Mouse (Mus musculus): ENCODE results near the gene Dysf. TPM values are rescaled to one million over a fixed set of nuclear protein-coding genes. Genes with fewer than 3 reads are reported as not detected.

Gene Dysf
- polyA plus RNA-seq, 1 experiment from 2014 or later, result 4.9 TPM

DNA sequence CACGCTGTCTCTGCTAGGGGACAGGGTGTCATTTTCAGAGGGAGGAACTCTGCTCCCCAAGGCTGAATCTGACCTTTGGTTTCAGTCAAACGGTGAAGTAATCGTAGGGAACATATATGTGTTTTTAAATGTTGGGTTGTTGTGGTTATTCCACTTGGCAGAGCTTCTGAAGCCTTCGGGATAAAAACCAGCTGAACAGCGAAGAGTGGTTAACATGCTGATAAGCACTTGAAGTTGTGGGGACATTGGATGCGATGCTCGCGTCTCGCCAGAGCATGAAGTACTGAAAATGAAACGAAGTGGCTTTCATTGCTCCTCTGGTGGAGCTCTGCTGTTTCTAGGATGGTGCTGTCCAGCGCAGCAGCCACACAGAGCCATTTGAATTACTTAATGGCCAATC, 102.7 kb downstream of the Dysf start:
- Histone ChIP-seq H3K4me1 (replicated peaks; ENCODE audit: control insufficient read depth, insufficient read depth, low read length) (peaks cover 2% of the 10 kb centered on the region), H3K27ac (ENCODE audit: low read depth, low read length) (no peak overlapping the region), H3K9me3 (ENCODE audit: control insufficient read depth, low read length) (no peaks in the 10 kb centered on the region), H3K4me2 (replicated peaks; ENCODE audit: low read depth, low read length) (no peak overlapping the region), H3K27me3 (ENCODE audit: control insufficient read depth, insufficient read depth, low read length) (no peaks in the 10 kb centered on the region), H3K9ac (ENCODE audit: low read depth, low read length) (no peak overlapping the region), H3K36me3 (ENCODE audit: control insufficient read depth, insufficient read depth, low read length) (no peaks in the 10 kb centered on the region), H3K4me3 (ENCODE audit: low read depth, low read length) (no peak overlapping the region)
- WGBS, result 89% methylated on average over 11 of the region's 11 CpGs
- DNase-seq (ENCODE audit: low spot score) (no peak), ATAC-seq (ENCODE audit: low FRiP score) (no peak)

- Histone ChIP-seq H3K36me3 (ENCODE audit: control insufficient read depth, insufficient read depth, low read length) (no peaks in the 10 kb centered on the region), H3K9ac (ENCODE audit: low read depth, low read length) (no peak overlapping the region), H3K27ac (ENCODE audit: low read depth, low read length) (no peak overlapping the region), H3K27me3 (ENCODE audit: control insufficient read depth, insufficient read depth, low read length) (no peaks in the 10 kb centered on the region), H3K4me3 (ENCODE audit: low read depth, low read length) (no peak overlapping the region), H3K4me2 (replicated peaks; ENCODE audit: low read depth, low read length) (no peak overlapping the region), H3K9me3 (ENCODE audit: control insufficient read depth, low read length) (no peaks in the 10 kb centered on the region), H3K4me1 (replicated peaks; ENCODE audit: control insufficient read depth, insufficient read depth, low read length) (no peaks in the 10 kb centered on the region)
- DNase-seq (ENCODE audit: low spot score) (no peak), ATAC-seq (ENCODE audit: low FRiP score) (no peak)
- WGBS, result 71% methylated on average over 24 of the region's 24 CpGs
These were observed 111.5 kb downstream of the Dysf start for GRCm38 (mm10) chr6:84119731-84120530.

DNA sequence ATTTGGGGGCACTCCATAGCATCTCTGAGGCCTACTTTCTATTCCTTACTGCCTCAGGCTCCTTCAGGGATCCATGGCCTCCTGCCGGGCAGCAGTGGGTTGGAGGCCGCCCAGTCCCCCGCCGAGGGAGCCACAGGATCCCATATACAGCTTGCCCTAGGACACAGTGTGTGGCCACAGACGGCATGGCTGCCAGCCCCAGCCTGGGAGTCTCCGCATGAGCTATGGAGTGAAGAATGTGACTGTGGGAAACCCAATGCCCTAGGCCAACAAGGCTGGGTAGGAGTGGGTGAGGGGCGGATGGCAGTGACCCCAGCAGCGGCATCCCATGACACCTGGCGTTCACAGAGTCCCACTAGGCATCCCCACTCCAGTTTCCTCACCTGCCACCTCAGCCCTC, 116.2 kb downstream of the Dysf start:
- no peaks in the 10 kb centered on the region for H3K36me3 ChIP-seq (ENCODE audit: control insufficient read depth, insufficient read depth, low read length)
- H3K27ac ChIP-seq (ENCODE audit: low read depth, low read length), result no peak overlapping the region
- DNase-seq (ENCODE audit: low spot score) (no peak), ATAC-seq (ENCODE audit: low FRiP score) (no peak)
- H3K9me3 ChIP-seq (ENCODE audit: control insufficient read depth, low read length), result no peaks in the 10 kb centered on the region
- H3K9ac ChIP-seq (ENCODE audit: low read depth, low read length), result no peak overlapping the region
- WGBS, result 82% methylated on average over 9 of the region's 9 CpGs
- no peak overlapping the region for H3K4me2 ChIP-seq (replicated peaks; ENCODE audit: low read depth, low read length)
- H3K4me3 ChIP-seq (ENCODE audit: low read depth, low read length), result no peak overlapping the region
- no peaks in the 10 kb centered on the region for H3K4me1 ChIP-seq (replicated peaks; ENCODE audit: control insufficient read depth, insufficient read depth, low read length)
- no peaks in the 10 kb centered on the region for H3K27me3 ChIP-seq (ENCODE audit: control insufficient read depth, insufficient read depth, low read length)

DNA sequence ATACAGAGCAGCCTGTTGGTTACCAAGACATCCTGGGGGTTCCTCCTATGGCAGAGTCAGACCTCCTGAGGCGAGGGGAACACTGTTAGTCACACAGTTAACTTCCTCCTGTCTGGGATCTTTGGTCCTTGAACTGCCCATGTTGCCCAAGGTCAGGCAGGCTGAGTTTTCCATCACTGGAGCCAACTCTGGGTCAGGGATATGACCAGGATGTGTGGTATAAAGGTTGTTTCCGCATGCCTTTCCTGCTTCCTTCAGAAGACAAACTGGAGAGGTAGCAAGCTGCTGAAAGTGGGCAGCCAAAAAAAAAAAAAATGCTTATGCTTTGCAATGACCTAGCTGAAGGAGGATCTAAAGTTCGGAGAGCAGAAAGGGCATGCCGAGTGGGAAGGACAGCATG, 116.7 kb downstream of the Dysf start:
- no peaks in the 10 kb centered on the region for H3K27me3 ChIP-seq (ENCODE audit: control insufficient read depth, insufficient read depth, low read length)
- H3K27ac ChIP-seq (ENCODE audit: low read depth, low read length), result no peak overlapping the region
- ATAC-seq (ENCODE audit: low FRiP score) (no peak), DNase-seq (ENCODE audit: low spot score) (no peak)
- no peaks in the 10 kb centered on the region for H3K9me3 ChIP-seq (ENCODE audit: control insufficient read depth, low read length)
- H3K36me3 ChIP-seq (ENCODE audit: control insufficient read depth, insufficient read depth, low read length), result no peaks in the 10 kb centered on the region
- WGBS, result 91% methylated on average over 4 of the region's 4 CpGs
- no peak overlapping the region for H3K4me2 ChIP-seq (replicated peaks; ENCODE audit: low read depth, low read length)
- H3K4me3 ChIP-seq (ENCODE audit: low read depth, low read length), result no peak overlapping the region
- H3K4me1 ChIP-seq (replicated peaks; ENCODE audit: control insufficient read depth, insufficient read depth, low read length), result no peaks in the 10 kb centered on the region
- H3K9ac ChIP-seq (ENCODE audit: low read depth, low read length), result no peak overlapping the region

DNA sequence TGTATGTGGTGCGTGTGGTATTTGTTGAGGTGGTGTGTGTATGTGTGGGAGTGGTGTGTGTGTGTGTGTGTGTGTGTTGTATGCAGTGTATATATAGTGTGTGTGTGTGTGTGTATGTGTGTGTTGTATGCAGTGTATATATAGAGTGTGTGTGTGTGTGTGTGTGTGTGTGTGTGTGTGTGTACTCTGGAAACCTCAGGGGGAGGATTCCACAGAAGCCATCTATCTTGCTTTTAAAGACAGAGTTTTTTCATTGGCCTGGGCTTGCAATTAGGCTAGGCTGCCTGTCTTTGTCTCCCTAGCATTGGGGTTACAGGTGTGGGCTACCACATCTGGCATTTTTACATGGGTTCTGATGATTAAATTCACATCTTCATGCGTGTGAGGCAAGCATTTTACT, 119.8 kb downstream of the Dysf start:
- H3K27me3 ChIP-seq (ENCODE audit: control insufficient read depth, insufficient read depth, low read length), result no peaks in the 10 kb centered on the region
- no peak overlapping the region for H3K9ac ChIP-seq (ENCODE audit: low read depth, low read length)
- H3K27ac ChIP-seq (ENCODE audit: low read depth, low read length), result no peak overlapping the region
- no peaks in the 10 kb centered on the region for H3K4me1 ChIP-seq (replicated peaks; ENCODE audit: control insufficient read depth, insufficient read depth, low read length)
- H3K9me3 ChIP-seq (ENCODE audit: control insufficient read depth, low read length), result no peaks in the 10 kb centered on the region
- H3K36me3 ChIP-seq (ENCODE audit: control insufficient read depth, insufficient read depth, low read length), result no peaks in the 10 kb centered on the region
- H3K4me2 ChIP-seq (replicated peaks; ENCODE audit: low read depth, low read length), result no peak overlapping the region
- ATAC-seq (ENCODE audit: low FRiP score) (no peak), DNase-seq (ENCODE audit: low spot score) (no peak)
- WGBS, result 86% methylated on average over 2 of the region's 2 CpGs
- H3K4me3 ChIP-seq (ENCODE audit: low read depth, low read length), result no peak overlapping the region

DNA sequence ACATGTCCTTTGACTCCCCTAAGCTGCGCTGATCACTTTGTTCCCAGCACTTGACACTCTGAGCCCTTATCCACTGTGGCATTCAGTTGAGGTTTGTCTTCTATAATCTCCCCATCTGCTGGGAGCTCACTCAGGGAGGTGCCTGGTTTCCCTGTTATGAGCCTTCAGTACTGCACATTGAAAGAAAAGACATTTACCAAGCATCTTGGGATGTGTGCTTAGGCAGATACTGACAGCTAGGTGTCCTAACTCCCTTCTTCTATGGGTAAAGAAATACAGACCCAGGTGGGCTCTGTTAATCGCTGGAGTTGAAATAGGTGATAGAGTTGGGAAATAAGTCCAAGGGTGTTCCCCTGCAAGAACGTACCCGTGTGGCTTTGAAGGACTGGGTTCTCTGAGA, 122.5 kb downstream of the Dysf start:
- no peaks in the 10 kb centered on the region for H3K9me3 ChIP-seq (ENCODE audit: control insufficient read depth, low read length)
- no peak overlapping the region for H3K4me2 ChIP-seq (replicated peaks; ENCODE audit: low read depth, low read length)
- no peak overlapping the region for H3K4me3 ChIP-seq (ENCODE audit: low read depth, low read length)
- no peaks in the 10 kb centered on the region; the same call in 1 of the 2 replicates for H3K4me1 ChIP-seq (replicated peaks; ENCODE audit: control insufficient read depth, insufficient read depth, low read length)
- H3K27me3 ChIP-seq (ENCODE audit: control insufficient read depth, insufficient read depth, low read length), result no peaks in the 10 kb centered on the region
- no peak overlapping the region for H3K27ac ChIP-seq (ENCODE audit: low read depth, low read length)
- no peak overlapping the region for H3K9ac ChIP-seq (ENCODE audit: low read depth, low read length)
- WGBS, result 96% methylated on average over 4 of the region's 4 CpGs
- ATAC-seq (ENCODE audit: low FRiP score) (no peak), DNase-seq (ENCODE audit: low spot score) (no peak)
- H3K36me3 ChIP-seq (ENCODE audit: control insufficient read depth, insufficient read depth, low read length), result no peaks in the 10 kb centered on the region

GRCm38 (mm10) chr6:84131539-84131938, 123.1 kb downstream of the Dysf start:
- Histone ChIP-seq H3K4me2 (replicated peaks; ENCODE audit: low read depth, low read length) (no peak overlapping the region), H3K4me3 (ENCODE audit: low read depth, low read length) (no peak overlapping the region), H3K36me3 (ENCODE audit: control insufficient read depth, insufficient read depth, low read length) (no peaks in the 10 kb centered on the region), H3K4me1 (replicated peaks; ENCODE audit: control insufficient read depth, insufficient read depth, low read length) (no peaks in the 10 kb centered on the region; the same call in 1 of the 2 replicates), H3K9ac (ENCODE audit: low read depth, low read length) (no peak overlapping the region), H3K27me3 (ENCODE audit: control insufficient read depth, insufficient read depth, low read length) (no peaks in the 10 kb centered on the region), H3K9me3 (ENCODE audit: control insufficient read depth, low read length) (no peaks in the 10 kb centered on the region), H3K27ac (ENCODE audit: low read depth, low read length) (no peak overlapping the region)
- DNase-seq (ENCODE audit: low spot score), result no peak
- no peak for ATAC-seq (ENCODE audit: low FRiP score)
- WGBS, result 70% methylated on average over 9 of the region's 9 CpGs

- no peak overlapping the region for H3K9ac ChIP-seq (ENCODE audit: low read depth, low read length)
- no peaks in the 10 kb centered on the region for H3K9me3 ChIP-seq (ENCODE audit: control insufficient read depth, low read length)
- H3K36me3 ChIP-seq (ENCODE audit: control insufficient read depth, insufficient read depth, low read length), result no peaks in the 10 kb centered on the region
- H3K4me2 ChIP-seq (replicated peaks; ENCODE audit: low read depth, low read length), result no peak overlapping the region
- H3K4me3 ChIP-seq (ENCODE audit: low read depth, low read length), result no peak overlapping the region
- WGBS, result 68% methylated on average over 6 of the region's 7 CpGs
- H3K27me3 ChIP-seq (ENCODE audit: control insufficient read depth, insufficient read depth, low read length), result no peaks in the 10 kb centered on the region
- DNase-seq (ENCODE audit: low spot score) (no peak), ATAC-seq (ENCODE audit: low FRiP score) (no peak)
- H3K4me1 ChIP-seq (replicated peaks; ENCODE audit: control insufficient read depth, insufficient read depth, low read length), result no peaks in the 10 kb centered on the region; the same call in 1 of the 2 replicates
- no peak overlapping the region for H3K27ac ChIP-seq (ENCODE audit: low read depth, low read length)
These were observed 124.7 kb downstream of the Dysf start for GRCm38 (mm10) chr6:84133053-84133452.
